Mouse (Mus musculus): ENCODE measurements at regions not wholly inside any gene's neighbourhood (a gene's known extent, or its start where the extent isn't known, plus 50 kb on each side); places are given as distances from the start of the nearest gene placed in this dataset.

DNA sequence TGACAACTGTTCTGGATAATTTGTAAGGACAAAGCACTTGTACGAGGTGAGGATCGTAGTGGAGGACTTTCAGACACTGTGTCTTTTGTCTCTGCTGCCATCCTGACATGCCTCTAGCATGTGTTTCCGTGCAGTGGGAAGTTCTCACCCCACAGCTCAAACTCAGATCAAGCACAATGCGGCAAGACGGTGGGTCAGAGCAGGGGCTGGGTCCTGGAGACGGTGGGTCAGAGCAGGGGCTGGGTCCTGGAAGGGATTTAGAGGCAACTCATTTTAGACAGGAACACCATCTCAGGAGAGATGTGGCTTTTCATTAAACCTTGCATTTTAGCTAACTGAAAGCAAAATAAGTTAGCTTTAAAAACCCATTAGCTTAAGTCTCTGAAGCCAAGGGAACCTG, 52.3 kb upstream of the Trpc7 start:
- 77% methylated on average over 6 of the region's 6 CpGs for WGBS
- Histone ChIP-seq H3K27me3 (ENCODE audit: control insufficient read depth, insufficient read depth, low read length) (no peaks in the 10 kb centered on the region), H3K9ac (replicated peaks; ENCODE audit: low read depth, low read length) (no peak overlapping the region), H3K4me1 (ENCODE audit: control insufficient read depth, insufficient read depth) (no peaks in the 10 kb centered on the region), H3K36me3 (replicated peaks; ENCODE audit: control insufficient read depth, insufficient read depth, low read length) (no peaks in the 10 kb centered on the region), H3K4me3 (ENCODE audit: low read depth, low read length) (no peak overlapping the region), H3K27ac (ENCODE audit: low read depth) (no peak overlapping the region), H3K9me3 (replicated peaks; ENCODE audit: control insufficient read depth, low read length) (no peaks in the 10 kb centered on the region), H3K4me2 (ENCODE audit: low read depth, low read length) (no peak overlapping the region)
- TF ChIP-seq EP300 (IDR thresholded peaks at IDR 0.05; ENCODE audit: low read depth) (no peak), CTCF (IDR thresholded peaks at IDR 0.05; ENCODE audit: low read depth) (no peak)
- DNase-seq (ENCODE audit: low spot score) (no peak), ATAC-seq (ENCODE audit: insufficient read depth, low read depth) (no peak)

DNA sequence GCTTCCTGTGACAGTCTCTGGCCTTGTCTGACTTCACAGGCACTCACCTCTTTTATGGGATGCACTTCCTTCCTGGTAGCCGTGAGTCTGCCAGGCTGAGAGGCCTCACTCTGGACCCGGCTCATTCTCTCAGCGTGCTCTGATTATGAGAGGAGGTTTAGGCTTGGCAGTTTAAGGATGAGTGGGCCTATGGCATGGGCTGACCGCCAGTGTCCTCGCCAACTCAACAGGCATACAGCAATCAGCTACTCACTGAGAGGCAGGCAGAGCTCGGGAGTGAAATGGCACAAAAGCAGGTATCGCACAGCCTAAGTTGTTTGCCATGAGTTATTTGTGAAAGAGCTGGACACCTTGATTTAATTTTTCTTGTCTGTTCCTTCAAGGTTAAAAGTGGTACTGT, 51.5 kb upstream of the Trpc7 start:
- Histone ChIP-seq H3K27me3 (ENCODE audit: control insufficient read depth, insufficient read depth, low read length) (no peaks in the 10 kb centered on the region), H3K27ac (ENCODE audit: low read depth) (no peak overlapping the region), H3K4me3 (ENCODE audit: low read depth, low read length) (no peak overlapping the region), H3K9ac (replicated peaks; ENCODE audit: low read depth, low read length) (no peak overlapping the region), H3K36me3 (replicated peaks; ENCODE audit: control insufficient read depth, insufficient read depth, low read length) (no peaks in the 10 kb centered on the region), H3K4me2 (ENCODE audit: low read depth, low read length) (no peak overlapping the region), H3K4me1 (ENCODE audit: control insufficient read depth, insufficient read depth) (no peaks in the 10 kb centered on the region), H3K9me3 (replicated peaks; ENCODE audit: control insufficient read depth, low read length) (no peaks in the 10 kb centered on the region)
- TF ChIP-seq CTCF (IDR thresholded peaks at IDR 0.05; ENCODE audit: low read depth) (no peak), EP300 (IDR thresholded peaks at IDR 0.05; ENCODE audit: low read depth) (no peak)
- 68% methylated on average over 7 of the region's 7 CpGs for WGBS
- ATAC-seq (ENCODE audit: insufficient read depth, low read depth) (no peak), DNase-seq (ENCODE audit: low spot score) (no peak)
